Mouse (Mus musculus) intestine, embryonic 14.5 days (tissue): ENCODE data around the gene Pex19. TPM values are rescaled to one million over a fixed set of nuclear protein-coding genes. Genes with fewer than 3 reads are reported as not detected.

Source experiments
- ATAC-seq: fragments of 200-750 bp; cut with Nextera tagmentation; replicated peaks from 2 replicates; pipeline ENCODE4 v1.8.0; 2017; ENCODE audit warnings: low read depth, moderate number of reproducible peaks, moderate TSS enrichment, moderate library complexity; ENCODE audit not compliant: low FRiP score, low TSS enrichment
- DNase-seq: peaks from one replicate; pipeline ENCODE4 v3.0.0-alpha.2; 2018; ENCODE audit warnings: low spot score
- H3K27ac ChIP-seq: fragments of 300-500 bp; sonication (generic); 2 replicates; pipeline ENCODE4 v1.5.1; 2014; ENCODE audit warnings: low read depth, mild to moderate bottlenecking, control low read depth
- H3K27me3 ChIP-seq: fragments of 300-500 bp; sonication (generic); replicated peaks from 2 replicates; pipeline ENCODE4 v1.6.1; 2014; ENCODE audit warnings: low read length, control low read depth; ENCODE audit not compliant: control insufficient read depth, insufficient read depth
- H3K36me3 ChIP-seq: fragments of 300-500 bp; sonication (generic); 2 replicates; pipeline ENCODE4 v1.6.1; 2014; ENCODE audit warnings: low read length, control low read depth; ENCODE audit not compliant: control insufficient read depth, insufficient read depth
- H3K4me1 ChIP-seq: fragments of 300-500 bp; sonication (generic); replicated peaks from 2 replicates; pipeline ENCODE4 v1.6.1; 2014; ENCODE audit warnings: low read length, control low read depth, mixed read lengths; ENCODE audit not compliant: control insufficient read depth, insufficient read depth
- H3K4me2 ChIP-seq: fragments of 300-500 bp; sonication (generic); 2 replicates; pipeline ENCODE4 v1.6.1; 2014; ENCODE audit warnings: low read length
- H3K4me3 ChIP-seq: fragments of 300-500 bp; sonication (generic); 2 replicates; pipeline ENCODE4 v1.5.1; 2014; ENCODE audit warnings: low read depth, low read length, control low read depth, mixed read lengths
- H3K9ac ChIP-seq: fragments of 300-500 bp; sonication (generic); 2 replicates; pipeline ENCODE4 v1.6.1; 2014; ENCODE audit warnings: mild to moderate bottlenecking, low read length
- H3K9me3 ChIP-seq: fragments of 300-500 bp; sonication (generic); 2 replicates; pipeline ENCODE4 v1.6.1; 2016; ENCODE audit warnings: low read length, control low read depth; ENCODE audit not compliant: control insufficient read depth
- WGBS: fragments of 180-500 bp; shearing (Covaris S2); extraction: QIAGEN DNeasy Blood & Tissue Kit; methylation state at CpG from one replicate; pipeline ENCODE4 v1.1.7; 2014; 5-methylcytosine and 5-hydroxymethylcytosine counted together
- polyA plus RNA-seq: library from polyadenylated mRNA; unstranded; fragments of >200 nt; fragmentation: Nextera tagmentation; extraction: Ambion mirVana; gene quantifications from 2 replicates; pipeline ENCODE4 v1.2.1, GENCODE M21; 2014

Gene Pex19
- polyA plus RNA-seq, 1 experiment from 2014 or later, result 140 TPM

- H3K27ac ChIP-seq, result no peak overlapping the region
- H3K9me3 ChIP-seq, result no peaks in the 10 kb centered on the region
- H3K9ac ChIP-seq, result no peak overlapping the region
- DNase-seq, result no peak
- no peak for ATAC-seq
- no peak overlapping the region for H3K4me2 ChIP-seq
- H3K27me3 ChIP-seq, result no peaks in the 10 kb centered on the region
- no peak overlapping the region for H3K4me3 ChIP-seq
- WGBS, result 96% methylated on average over 15 of the region's 15 CpGs
- peaks cover 6% of the 10 kb centered on the region for H3K4me1 ChIP-seq
- peaks cover 53% of the 10 kb centered on the region for H3K36me3 ChIP-seq
Observed at GRCm38 (mm10) chr1:172128563-172128962, 2.0 kb downstream of the Pex19 start.

DNA sequence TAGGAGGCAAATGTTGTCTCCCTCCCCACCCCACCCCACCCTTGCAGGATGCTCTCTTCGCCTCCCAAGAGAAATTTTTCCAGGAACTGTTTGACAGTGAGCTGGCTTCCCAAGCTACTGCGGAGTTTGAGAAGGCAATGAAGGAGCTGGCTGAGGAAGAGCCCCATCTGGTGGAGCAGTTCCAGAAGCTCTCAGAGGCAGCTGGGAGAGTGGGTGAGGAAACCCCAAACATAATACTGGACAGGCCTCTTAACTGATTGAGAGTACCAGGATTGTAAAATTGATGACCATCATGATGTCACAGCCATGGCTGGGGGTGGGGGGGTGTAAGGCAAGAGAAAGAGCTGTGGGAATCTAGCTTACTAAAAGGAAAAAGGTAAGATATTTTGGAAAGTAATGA lies 2.6 kb downstream of the Pex19 start:
- no peak for ATAC-seq
- peaks cover 6% of the 10 kb centered on the region for H3K4me1 ChIP-seq

GRCm38 (mm10) chr1:172129780-172130179 lies 3.2 kb downstream of the Pex19 start:
- H3K27me3 ChIP-seq, result no peaks in the 10 kb centered on the region
- ATAC-seq (no peak), DNase-seq (no peak)
- H3K4me1 ChIP-seq, result peaks cover 6% of the 10 kb centered on the region
- H3K9me3 ChIP-seq, result no peaks in the 10 kb centered on the region
- no peak overlapping the region for H3K4me3 ChIP-seq
- no peak overlapping the region for H3K9ac ChIP-seq
- peaks cover 63% of the 10 kb centered on the region for H3K36me3 ChIP-seq
- WGBS, result 91% methylated on average over 5 of the region's 5 CpGs
- H3K4me2 ChIP-seq, result no peak overlapping the region
- no peak overlapping the region for H3K27ac ChIP-seq

More for the DNA sequence above, 2.6 kb downstream of the Pex19 start:
- Histone ChIP-seq H3K9me3 (no peaks in the 10 kb centered on the region), H3K9ac (no peak overlapping the region), H3K36me3 (peaks cover 56% of the 10 kb centered on the region), H3K27ac (no peak overlapping the region), H3K4me3 (no peak overlapping the region), H3K4me2 (no peak overlapping the region), H3K27me3 (no peaks in the 10 kb centered on the region)
- 67% methylated on average over 2 of the region's 2 CpGs for WGBS
- DNase-seq, result no peak

DNA sequence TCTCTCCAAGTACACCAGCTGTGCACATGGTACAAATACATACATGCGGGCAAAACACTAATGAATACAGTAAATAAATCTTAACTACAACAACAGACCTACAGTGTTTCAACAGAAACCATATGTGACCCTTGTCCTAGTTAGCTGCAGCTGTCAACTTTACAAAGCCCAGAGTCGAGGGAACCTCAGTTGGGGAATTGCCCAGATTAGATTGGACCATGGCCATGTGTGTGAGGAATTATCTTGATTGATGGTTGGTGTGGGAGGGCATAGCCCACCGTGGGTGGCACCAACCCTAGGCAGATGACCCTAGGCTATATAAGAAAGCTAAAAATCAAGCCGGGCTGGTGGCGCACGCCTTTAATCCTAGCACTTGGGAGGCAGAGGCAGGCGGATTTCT lies 5.8 kb downstream of the Pex19 start:
- Histone ChIP-seq H3K9me3 (no peaks in the 10 kb centered on the region), H3K27me3 (no peaks in the 10 kb centered on the region), H3K4me3 (no peak overlapping the region), H3K4me1 (peaks cover 6% of the 10 kb centered on the region), H3K27ac (no peak overlapping the region), H3K36me3 (peaks cover 81% of the 10 kb centered on the region), H3K9ac (no peak overlapping the region), H3K4me2 (no peak overlapping the region)
- ATAC-seq, result no peak
- DNase-seq, result no peak
- 89% methylated on average over 7 of the region's 7 CpGs for WGBS

- DNase-seq (no peak), ATAC-seq (no peak)
- Histone ChIP-seq H3K4me2 (no peak overlapping the region), H3K4me3 (no peak overlapping the region), H3K27ac (no peak overlapping the region), H3K36me3 (peaks cover 78% of the 10 kb centered on the region), H3K27me3 (no peaks in the 10 kb centered on the region), H3K9ac (no peak overlapping the region), H3K4me1 (no peaks in the 10 kb centered on the region), H3K9me3 (no peaks in the 10 kb centered on the region)
- WGBS, result 74% methylated on average over 7 of the region's 7 CpGs
Observed at GRCm38 (mm10) chr1:172133535-172133934, 7.0 kb downstream of the Pex19 start.

GRCm38 (mm10) chr1:172134072-172134471 lies 7.5 kb downstream of the Pex19 start:
- 84% methylated on average over 4 of the region's 4 CpGs for WGBS
- H3K36me3 ChIP-seq, result peaks cover 73% of the 10 kb centered on the region
- H3K4me3 ChIP-seq, result no peak overlapping the region
- ATAC-seq (no peak), DNase-seq (no peak)
- no peaks in the 10 kb centered on the region for H3K4me1 ChIP-seq
- no peak overlapping the region for H3K27ac ChIP-seq
- no peak overlapping the region for H3K9ac ChIP-seq
- no peak overlapping the region for H3K4me2 ChIP-seq
- no peaks in the 10 kb centered on the region for H3K27me3 ChIP-seq
- no peaks in the 10 kb centered on the region for H3K9me3 ChIP-seq

GRCm38 (mm10) chr1:172140160-172140559 lies 13.6 kb downstream of the Pex19 start:
- Histone ChIP-seq H3K36me3 (peaks cover 14% of the 10 kb centered on the region), H3K4me1 (no peaks in the 10 kb centered on the region), H3K4me3 (no peak overlapping the region), H3K27ac (no peak overlapping the region), H3K9ac (no peak overlapping the region), H3K27me3 (no peaks in the 10 kb centered on the region), H3K4me2 (no peak overlapping the region), H3K9me3 (no peaks in the 10 kb centered on the region)
- DNase-seq, result no peak
- no peak for ATAC-seq
- WGBS, result 83% methylated on average over 2 of the region's 2 CpGs

GRCm38 (mm10) chr1:172140825-172141224 lies 14.3 kb downstream of the Pex19 start:
- Histone ChIP-seq H3K36me3 (peaks cover 7% of the 10 kb centered on the region), H3K4me1 (no peaks in the 10 kb centered on the region), H3K9me3 (no peaks in the 10 kb centered on the region), H3K4me3 (no peak overlapping the region), H3K9ac (no peak overlapping the region), H3K27ac (0 out of 2 replicates have a peak overlapping the region, but pooled peaks have one; percentile 27), H3K4me2 (no peak overlapping the region), H3K27me3 (no peaks in the 10 kb centered on the region)
- DNase-seq (no peak), ATAC-seq (no peak)
- 89% methylated on average over 1 of the region's 1 CpGs for WGBS

DNA sequence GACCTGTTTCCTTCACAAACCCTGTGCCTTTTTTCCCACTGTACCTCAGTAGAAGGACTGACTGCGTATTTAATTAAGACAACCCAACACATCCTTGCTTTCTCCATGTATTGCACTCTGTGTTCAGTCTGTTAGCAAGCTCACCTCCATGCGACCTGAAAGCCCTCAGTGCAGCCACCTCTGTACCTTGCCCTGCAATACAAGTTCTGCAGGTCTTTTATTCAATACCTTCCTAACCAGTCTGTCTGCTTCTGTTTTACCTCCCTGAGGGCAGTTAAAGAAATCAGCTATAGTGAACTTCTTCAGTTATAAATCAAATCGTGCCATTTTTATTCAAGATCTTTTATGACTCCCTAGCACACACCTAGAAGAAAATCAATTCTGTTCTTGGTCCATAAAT lies 15.0 kb downstream of the Pex19 start:
- H3K4me2 ChIP-seq, result no peak overlapping the region
- H3K36me3 ChIP-seq, result 0 out of 2 replicates have a peak, but pooled peaks cover under 1% of the 10 kb centered on the region
- no peak overlapping the region for H3K4me3 ChIP-seq
- H3K27ac ChIP-seq, result no peak overlapping the region
- DNase-seq, result no peak
- H3K9ac ChIP-seq, result no peak overlapping the region
- no peaks in the 10 kb centered on the region for H3K4me1 ChIP-seq
- peak; percentile 52 for ATAC-seq
- no peaks in the 10 kb centered on the region for H3K9me3 ChIP-seq
- H3K27me3 ChIP-seq, result no peaks in the 10 kb centered on the region
- 65% methylated on average over 3 of the region's 3 CpGs for WGBS
